Mouse (Mus musculus): ENCODE measurements around the gene 1700001P01Rik. TPM values are rescaled to one million over a fixed set of nuclear protein-coding genes. Genes with fewer than 3 reads are reported as not detected.
A peak's percentile ranks its signal among the peaks of the same experiment; 100 is the strongest.

Gene 1700001P01Rik
- total RNA-seq, 4 experiments from 2014 or later: not detected

DNA sequence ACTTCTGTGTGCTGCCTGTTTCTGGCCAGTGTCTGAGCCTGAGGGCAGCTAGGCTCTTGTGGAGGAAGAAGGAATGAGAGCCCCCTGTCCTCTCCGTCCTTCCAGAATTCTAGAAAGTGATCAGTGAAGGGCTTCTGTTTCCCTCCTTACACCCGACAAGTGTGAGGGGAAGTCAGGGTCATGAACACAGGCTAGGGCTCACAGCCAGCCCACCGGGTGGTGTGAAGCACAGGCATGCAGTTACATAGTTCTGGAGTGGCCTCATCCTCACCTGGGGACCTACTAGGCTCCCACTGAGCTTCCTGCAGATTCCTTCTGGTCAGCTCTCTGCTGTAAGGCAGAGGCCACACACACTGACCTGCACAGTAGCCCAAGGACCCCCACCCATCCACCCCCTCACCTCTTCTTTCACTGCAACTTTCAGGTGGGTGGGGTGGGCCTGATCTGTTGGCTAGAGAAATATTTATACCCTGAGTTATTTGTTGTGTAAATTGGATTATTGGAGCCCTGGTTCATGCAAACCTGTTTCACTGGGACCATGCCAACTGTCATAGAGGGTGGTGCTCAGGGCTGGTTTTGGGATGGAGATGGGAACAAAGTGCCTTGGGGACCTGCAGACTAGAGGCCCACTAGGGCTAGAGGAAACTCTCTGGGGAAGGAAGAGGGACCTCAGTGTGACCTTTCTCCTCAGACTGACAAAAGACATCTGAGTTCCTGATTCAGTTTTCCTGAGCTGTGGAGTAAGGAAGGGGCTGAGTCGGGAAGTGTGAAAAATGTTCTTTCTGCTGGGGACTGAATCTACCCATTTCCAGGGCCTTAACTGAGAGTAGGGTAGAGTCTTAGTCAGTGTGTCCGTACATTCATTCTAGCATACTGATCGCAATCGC lies 33.8 kb upstream of the 1700001P01Rik start:
- no peak for DNase-seq (ENCODE audit: low spot score)

DNA sequence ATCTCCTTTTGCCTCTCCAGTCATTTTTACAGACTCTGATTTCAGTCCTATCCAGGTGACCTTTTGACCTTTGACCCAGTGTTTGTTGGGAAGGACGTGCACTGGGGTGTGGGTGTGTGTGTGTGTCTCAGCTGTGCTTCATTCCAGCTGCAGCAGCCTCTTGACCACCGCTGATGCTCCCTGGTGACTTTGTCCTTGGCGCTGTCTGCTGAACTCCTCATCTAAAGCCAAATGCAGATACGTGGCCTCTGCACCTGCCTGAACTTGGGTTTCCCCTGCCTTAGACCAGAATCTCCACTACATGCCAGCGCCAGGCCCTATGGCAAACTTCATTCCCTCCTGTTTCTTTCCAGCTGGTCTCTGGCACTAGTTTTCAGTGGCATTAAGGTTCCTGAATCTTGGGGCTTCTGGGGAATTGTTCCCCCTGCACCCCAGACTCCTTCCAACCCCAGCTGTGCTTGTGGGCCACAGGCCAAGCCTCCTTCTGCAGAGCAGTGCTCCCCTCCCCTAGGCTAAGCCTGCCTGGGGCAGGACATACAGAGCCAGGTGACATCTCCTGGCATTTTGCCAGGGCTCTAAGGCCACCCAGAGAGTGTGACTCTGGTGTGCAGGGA lies 33.0 kb upstream of the 1700001P01Rik start:
- no peak for DNase-seq (ENCODE audit: low spot score)

DNA sequence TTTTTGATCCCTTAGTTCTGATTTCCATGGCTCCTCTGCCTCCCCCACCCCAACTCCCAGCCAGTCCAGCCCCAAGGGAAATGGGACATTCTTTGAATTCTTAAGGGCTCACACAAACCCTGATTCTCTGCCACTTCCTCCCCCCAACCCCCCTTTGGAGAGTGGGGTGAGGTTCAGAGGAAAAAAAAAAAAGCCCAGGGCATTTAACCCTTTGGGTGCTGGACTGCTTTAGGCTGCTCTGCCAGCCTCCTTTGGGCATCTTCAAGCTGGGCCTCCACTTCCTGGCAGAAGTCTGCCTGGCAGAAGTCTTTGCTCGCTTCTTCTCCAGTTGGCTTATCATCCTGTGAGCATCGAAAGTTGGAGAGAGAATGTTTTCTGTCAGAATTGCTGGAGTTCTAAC lies 32.4 kb upstream of the 1700001P01Rik start:
- DNase-seq (ENCODE audit: low spot score): no peak

DNA sequence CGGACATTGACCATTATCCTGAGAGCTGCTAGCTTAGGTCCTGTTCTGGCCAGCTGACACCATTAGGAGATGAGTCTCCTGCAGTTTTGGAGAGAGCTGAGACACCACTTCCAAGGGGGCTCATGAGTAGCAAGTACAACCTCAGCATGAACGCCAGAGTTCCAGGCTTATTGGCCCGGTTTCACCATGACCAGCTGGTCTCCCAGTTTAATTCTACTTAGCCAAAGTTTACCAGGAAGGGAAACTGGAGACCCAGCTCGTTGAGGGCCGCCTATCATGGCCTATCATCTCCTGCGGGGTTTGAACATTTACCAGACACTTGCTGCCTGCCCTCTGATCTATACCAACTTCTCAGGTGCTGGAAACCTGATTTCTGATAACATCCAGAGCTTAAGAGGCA lies 31.9 kb upstream of the 1700001P01Rik start:
- no peak for DNase-seq (ENCODE audit: low spot score)

DNA sequence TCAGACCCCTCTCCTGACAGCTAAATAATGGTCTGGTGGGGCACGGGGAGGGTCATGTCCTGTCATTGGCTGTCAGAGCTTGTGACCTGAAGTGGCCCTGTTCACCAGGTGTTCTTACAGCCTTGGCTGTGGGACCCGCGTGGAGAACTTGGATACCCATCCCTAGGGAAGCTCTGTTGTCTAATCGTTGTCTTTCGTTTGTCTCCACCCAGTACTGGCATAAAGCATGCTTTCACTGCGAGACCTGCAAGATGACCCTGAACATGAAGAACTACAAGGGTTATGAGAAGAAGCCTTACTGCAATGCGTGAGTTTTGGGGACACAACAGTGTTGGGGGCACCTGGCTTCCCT lies 30.9 kb upstream of the 1700001P01Rik start:
- DNase-seq (ENCODE audit: low spot score): no peak

DNA sequence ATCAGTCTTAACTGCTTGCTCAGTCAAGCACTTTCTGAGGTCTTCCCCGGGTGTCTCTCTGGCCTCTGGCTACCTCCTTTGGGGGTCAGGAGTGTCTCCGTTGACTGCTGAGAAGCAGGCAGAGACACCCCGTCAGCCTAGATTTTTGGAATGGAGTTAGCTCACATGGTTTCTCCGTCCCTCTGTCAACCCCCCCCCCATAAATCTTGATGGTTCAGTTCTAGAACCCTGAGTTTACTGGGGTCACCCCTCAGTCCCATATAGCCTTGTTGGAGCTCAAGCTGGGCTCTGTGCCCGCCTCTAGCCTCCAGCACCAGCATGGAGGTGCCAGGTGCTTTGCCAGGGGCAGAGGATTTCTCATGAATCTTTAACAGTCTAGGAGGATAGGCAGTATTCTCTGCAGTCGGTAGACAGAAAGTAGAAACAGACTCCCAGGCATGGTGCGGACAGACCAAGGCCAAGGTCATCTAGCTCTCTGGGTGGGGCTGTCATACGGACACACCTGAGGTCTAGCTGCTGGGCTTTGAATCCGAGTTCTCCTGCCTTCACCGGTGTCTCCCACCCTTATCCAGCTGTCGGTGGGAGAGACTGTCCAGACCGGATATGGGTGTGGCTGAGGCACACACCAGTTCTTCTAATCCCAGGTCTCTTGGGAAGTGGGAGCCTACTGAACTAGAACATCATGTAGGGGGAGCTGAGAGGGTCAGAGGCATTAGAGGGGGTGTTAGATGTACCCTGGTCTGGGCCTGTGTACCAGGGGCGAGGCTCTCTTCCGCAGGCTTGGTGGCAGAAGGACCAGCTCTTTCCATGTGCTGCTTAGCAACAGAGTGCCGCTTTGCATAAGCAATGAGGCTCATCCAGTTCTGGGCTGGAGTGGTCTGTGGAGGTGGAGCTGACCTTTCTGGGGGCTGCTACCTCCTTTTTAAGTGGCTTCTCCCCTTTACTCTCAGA lies 30.2 kb upstream of the 1700001P01Rik start:
- DNase-seq (ENCODE audit: low spot score): no peak

DNA sequence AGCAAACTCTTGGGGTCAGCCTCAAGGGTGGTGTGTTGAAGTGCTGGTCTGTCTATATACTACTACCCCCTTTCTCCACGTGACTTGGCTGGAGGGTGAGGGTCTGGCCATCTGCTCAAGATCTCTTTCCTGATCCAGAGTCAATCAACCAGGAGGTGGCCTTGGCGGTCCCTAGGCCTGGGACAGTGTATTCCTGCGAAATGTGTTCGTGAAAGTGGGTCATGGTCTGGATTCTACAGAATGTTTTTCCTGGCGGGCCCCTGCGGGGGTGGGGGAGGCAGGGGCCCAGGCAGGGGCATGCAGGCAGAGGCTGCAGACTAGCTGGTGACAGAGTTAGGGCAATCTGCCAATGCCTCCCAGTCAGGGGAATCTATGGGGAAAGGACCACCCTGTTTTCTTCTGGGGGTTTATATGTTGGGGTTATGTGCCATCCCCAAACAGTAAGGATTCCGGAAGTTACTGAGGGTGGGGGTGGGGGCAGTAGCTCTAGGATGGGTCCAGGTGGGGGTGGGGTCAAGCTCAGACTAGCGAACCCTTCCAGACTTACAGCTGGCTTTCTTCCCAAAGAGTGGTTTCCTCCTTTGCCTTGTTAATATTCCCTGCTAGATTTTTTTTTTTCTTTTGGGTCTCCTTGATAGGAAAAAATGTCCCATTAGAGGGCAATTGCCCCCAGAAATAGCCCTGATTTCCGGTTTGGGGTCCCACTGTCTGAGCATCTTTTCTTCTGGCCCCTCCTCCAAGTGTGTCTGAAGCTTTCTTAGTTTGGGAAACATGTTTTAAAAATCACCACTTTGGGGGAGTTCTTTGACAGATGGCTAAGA lies 29.3 kb upstream of the 1700001P01Rik start:
- DNase-seq (ENCODE audit: low spot score): no peak

DNA sequence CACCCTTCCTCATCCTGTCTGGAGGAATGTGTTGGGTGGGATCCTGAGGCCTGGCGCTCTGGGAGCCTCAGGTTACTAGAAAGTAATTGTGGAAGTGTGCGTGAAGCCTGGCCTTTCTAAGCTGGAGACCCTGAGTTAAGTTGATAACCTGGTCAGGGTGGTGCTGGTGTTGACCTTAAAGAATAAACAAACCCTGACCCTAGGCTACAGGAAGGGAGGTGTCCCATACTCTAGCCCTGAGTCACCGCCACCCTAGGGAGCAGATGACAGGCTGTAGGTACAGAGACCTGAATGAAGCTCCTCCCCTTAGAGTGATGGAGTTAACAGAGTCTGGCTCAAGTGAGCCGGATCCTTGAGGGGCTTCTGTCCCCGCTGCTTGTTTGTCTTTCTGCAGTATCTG lies 28.1 kb upstream of the 1700001P01Rik start:
- no peak for DNase-seq (ENCODE audit: low spot score)

DNA sequence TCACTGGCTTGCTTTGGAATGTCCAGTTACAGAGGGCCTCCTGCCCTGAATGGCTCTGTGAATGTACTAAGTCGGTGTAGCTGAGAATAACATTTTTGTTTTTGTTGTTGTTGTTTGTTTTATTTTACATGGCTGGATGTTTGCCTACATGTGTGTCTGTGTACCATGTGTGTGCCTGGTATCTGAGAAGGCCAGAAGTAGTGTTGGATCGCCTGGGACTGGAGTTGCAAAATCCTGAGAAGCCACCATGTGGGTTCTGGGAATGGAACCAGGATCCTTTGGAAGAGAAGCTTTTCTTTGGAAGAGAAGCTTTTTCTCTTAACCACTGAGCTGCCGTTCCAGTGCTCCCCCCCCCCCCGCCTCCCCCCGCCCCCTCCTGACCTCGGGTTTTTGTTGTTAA lies 26.8 kb upstream of the 1700001P01Rik start:
- no peak for DNase-seq (ENCODE audit: low spot score)

DNA sequence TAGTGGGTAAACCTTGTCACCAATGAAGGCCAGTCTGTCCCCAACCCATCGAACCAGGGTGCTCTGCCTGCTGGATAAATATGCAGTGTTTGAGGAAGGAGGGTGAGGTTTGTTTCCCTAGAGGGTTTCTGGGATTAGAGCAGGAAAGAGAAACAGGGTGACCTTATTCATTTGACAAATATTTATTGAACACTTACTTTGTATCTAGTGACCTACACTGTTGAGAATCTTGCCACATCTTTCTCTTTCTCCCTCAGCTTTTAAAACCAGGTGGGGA lies 26.4 kb upstream of the 1700001P01Rik start:
- no peak for DNase-seq (ENCODE audit: low spot score)

DNA sequence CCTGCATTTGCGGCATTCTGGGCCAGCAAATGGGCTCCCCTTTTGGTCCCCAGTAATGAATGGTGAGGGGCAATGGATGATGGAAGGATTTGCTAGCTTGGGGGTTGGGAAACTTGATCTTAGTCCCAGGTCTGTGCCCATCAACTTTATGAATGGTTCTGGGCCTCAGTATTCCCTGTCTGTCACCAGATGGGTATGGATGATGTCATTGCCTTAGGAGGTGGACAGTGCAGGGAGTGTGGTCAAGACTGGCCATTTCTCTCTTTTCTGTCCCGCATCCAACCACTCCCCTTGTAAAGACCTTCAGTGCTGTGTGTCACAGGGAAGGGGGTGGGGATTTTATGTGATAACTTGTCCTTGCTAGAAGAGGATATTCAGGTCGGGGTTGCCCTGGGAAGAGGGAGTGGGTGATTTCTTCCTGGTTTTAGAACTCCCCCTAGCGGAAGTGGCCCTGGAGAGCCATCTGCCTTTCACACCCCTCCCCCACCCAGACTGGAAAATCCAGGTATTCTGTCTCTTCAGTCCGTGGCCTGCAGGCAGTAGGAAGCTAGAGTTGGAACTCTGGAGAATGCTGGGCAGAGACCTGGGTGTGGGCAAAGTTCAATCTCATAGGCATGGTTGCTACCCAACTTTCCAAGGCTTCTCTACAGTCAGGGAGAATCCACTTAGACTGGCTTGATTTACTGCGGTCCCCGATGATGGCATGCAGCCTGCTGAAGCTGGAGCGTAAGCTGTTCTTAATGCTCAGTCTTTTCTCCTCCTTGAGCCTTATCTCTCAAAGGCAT lies 25.9 kb upstream of the 1700001P01Rik start:
- DNase-seq (ENCODE audit: low spot score): no peak

DNA sequence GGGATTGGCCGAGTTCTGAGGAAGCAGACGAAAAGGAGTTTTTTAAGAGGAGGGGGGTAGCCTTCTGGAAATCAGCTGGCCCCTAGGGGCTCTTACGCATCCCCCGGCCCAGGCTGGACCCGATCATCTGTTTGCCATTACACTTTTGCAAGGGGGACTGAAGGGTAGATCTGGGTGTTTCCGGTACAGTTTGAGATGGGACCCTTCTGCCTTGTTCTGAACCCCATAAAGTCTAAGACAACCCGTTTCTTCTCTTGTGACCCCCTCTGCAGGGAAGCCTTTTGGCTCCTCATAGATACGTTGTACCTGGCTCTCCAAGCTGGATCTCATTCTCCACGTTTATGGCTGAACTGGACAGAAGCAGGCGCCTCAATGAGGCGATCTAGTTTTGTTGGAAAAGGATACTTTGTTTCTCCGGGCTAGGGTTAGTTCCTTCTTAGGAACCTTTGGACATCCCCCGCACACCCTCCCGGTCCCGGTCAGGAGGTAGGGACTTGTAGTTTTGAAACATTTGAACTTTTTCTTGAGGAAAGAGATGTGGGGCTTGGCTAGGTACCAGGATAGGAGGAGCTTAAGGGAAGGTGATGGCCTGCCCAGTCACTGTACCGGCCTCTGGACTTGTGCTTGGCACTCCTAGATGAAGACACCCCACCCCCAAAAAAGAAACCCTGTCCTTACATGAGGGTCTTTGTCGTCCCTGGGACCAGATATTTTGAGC lies 25.1 kb upstream of the 1700001P01Rik start:
- DNase-seq (ENCODE audit: low spot score): no peak

DNA sequence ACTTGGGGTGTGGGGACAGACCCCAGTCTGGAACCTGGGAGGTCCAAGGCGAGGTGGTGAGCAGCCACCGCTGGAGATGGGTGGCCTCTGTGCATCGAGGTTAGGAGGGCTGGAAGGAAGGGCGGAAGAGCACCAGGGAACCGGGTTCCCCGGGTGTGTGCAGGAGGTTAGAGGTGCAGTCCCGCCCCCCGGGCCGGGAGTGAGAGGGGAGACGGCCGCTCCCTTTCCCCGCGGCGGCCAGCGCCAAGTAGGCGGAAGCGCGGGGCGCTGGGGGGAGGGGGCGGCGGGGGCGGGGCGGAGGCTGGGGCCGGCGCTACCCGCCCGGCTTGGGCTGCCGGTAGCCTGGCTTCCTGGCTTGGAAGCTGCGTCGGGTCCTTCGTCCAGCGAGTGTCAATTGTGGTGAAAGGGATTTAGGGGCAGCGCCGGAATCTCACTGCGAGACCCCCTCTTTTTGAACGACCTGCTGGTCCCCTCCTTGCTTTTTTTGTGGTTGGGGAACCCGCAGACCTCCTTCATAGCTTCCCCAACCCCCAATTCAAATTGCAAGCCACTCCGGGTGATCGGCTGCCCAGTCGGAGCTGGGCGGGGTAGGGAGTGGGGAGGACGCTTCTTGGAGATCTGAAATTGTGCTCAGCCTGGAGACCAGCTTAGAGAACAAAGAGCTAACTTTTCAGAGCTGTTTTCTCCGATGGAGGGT lies 24.4 kb upstream of the 1700001P01Rik start:
- no peak for DNase-seq (ENCODE audit: low spot score)

DNA sequence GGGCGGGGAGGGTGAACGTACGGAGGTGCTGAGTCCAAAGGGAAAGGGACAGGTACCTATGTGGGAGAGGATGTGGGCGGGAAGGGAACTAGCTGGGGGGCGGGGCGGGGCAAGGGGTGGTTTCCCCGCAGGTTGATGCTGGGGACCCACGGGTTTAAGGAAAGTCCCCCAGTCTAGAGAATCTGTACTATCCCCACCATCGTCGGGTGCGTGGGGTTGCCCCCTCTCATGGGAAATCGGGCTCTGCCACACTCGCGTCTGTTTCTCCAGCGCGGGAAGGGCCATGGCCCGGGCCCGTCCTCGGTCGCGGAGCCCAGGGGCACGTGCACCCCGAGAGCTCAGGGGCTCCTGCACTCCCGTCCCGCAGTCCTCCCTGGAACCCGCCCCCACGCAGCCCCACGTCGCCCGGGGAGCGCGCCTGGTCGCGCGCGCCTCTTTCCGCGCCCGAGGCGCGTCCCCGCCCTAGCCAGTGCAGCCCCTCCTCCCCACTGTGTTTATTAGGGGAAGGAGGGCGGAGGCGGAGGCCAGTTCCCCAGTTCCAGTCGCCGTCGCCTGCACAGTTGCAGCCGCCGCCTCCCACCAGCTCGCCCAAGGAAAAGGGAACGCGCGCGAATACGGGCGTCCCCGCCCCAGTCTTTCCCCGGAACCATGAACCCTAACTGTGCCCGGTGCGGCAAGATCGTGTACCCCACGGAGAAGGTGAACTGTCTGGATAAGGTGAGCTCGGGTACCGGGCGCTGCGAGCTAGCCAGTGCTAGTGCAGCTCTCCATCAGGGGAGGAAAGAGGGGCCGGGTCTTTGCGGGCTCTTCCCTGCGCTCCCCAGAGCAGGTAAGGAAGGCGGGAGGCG lies 23.7 kb upstream of the 1700001P01Rik start:
- peak; percentile 89 for DNase-seq (ENCODE audit: low spot score)

DNA sequence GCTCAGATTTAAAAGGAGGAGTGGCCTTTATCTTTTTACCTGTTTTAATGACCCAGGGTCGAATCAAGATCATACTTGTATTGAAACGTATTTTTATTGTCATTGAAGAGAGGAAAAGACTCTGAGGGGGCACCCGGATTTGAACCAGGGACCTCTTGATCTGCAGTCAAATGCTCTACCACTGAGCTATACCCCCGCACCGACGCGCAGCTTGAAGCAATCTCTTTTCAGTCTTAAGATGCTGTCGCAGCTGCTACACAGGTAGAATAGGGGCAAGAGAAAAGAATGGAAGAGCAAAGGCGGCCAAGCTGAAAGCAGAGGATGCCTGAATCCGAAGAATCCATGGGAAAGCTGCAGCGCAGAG lies 23.0 kb upstream of the 1700001P01Rik start, which contains the start of gene Lasp1:
Gene Lasp1 (plus strand): TSS at position 219 of the 364 bp plus-strand sequence.
- DNase-seq (ENCODE audit: low spot score): peak; percentile 90

DNA sequence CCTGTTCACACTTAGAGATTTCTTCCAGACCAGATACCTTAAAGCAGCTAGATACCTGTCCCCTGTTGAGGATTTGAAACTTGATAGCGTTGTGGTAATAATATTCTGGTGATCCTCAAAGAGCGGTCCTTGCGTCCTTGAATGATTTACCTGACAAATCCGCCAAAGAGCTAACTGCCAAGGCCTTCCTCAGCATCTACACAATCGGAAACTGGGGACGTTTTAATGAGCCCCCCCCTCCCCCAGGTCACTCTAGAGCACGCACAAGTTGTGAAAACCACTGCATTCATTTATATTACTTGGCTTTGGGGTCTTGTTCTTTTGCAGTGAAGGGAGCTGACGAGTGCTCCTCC lies 22.3 kb upstream of the 1700001P01Rik start:
- DNase-seq (ENCODE audit: low spot score): no peak

DNA sequence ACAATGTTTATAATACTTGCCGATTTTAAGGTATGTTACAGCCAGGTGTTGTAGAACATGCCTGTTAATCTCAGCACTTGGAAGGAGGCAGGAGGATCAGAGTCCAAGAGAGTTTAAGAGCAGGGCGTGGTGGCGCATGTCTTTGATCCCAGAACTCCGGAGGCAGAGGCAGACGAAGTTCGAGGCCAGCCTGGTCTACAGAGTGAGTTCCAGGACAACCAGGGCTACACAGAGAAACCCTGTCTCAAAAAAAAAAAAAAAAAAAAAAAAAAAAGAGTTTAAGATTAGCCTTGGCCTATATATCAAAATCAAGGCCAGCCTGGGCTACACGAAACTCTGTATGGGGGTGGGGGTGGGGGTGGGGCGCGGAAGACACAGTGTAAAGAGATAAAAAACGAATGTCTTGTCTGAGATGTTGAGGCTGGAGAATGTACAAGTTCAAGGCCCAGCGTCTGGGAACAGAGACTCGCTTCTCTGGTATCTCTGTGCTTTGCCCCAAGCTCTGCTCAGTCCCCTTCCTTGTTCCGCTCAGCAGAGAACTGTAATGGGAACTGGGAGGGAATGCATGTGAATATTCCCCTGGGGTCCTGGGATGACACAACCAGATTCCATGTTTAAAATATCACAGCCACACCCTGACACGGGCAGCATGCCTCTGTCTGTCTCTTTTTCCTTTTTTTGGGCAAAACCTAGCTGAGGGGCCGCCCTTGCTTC lies 21.8 kb upstream of the 1700001P01Rik start:
- no peak for DNase-seq (ENCODE audit: low spot score)

DNA sequence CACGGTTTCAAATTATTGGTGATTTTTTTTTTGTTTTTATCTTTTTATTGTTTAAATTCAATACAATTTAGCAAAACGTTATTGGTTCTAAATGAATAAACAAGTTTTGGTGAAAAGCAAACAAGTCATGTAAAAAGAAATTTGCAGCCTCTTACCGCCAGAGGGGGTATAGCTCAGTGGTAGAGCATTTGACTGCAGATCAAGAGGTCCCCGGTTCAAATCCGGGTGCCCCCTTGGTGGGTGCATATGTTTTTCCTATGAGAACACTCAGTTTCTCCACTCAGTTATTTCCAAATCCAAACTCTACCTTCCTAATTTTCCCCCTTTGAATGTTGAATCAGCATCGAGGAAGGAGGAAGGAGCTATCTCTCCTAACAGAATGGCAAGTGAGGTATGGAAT lies 21.2 kb upstream of the 1700001P01Rik start:
- DNase-seq (ENCODE audit: low spot score): peak; percentile 85
